Mouse (Mus musculus) testis, adult 2 months (tissue): ENCODE data around the gene Dnase1l2.

Experiments
- CTCF ChIP-seq: fragments of 200-500 bp; IDR thresholded peaks from 2 replicates; pipeline ENCODE4 v1.5.1; 2012; ENCODE audit warnings: low read depth, mild to moderate bottlenecking, inconsistent platforms, low read length, moderate library complexity; ENCODE audit not compliant: control insufficient read depth, insufficient read depth, insufficient replicate concordance
- POLR2A ChIP-seq: fragments of 200-500 bp; IDR thresholded peaks from 2 replicates; pipeline ENCODE4 v1.6.1; 2012; ENCODE audit warnings: low read depth, mild to moderate bottlenecking, inconsistent platforms, low read length, moderate library complexity; ENCODE audit not compliant: control insufficient read depth

GRCm38 (mm10) chr17:24416051-24416652, 26.8 kb downstream of the Dnase1l2 start:
- TF ChIP-seq CTCF = no peak
- no peak for TF ChIP-seq POLR2A
